ENCODE assay signal across 14 mouse cellular contexts in the genomic region with DNA sequence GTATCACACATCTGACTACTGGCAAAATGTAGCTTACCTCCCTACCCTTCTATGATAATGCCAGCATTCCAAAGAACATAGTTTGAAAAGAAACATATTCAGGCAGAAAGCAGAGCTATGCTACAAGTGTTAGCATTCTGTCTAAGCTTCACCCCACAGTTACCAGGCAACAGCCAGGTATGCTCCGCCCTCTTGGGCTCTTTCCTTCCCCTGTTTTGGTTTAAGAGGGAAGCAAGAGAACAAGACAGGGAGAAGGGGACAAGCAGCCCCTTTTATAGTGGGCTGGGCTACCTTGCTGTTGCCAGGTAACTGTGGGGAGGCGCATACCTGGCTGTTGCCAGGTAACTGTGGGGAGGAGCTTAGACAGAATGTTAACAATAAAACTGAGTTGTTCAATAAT.
"Had no signal": no experiment of that assay in that cellular context is flagged by ENCODE, and none has a peak within 500 bp of the region (broad histone marks: within the 10 kb centered on the region; RNA-seq: fewer than 3 reads in every experiment).

No protein-coding gene starts in this region.

- ATAC-seq: liver, postnatal 0 days; midbrain, embryonic 16.5 days had no signal

- H3K27ac ChIP-seq: kidney, postnatal 0 days; limb, embryonic 15.5 days; liver, embryonic 13.5 days; midbrain, embryonic 12.5 days had no signal

- H3K9ac ChIP-seq: limb, embryonic 15.5 days; liver, embryonic 13.5 days; liver, postnatal 0 days; midbrain, embryonic 12.5 days had no signal

- H3K4me2 ChIP-seq: limb, embryonic 15.5 days; liver, embryonic 13.5 days; midbrain, embryonic 12.5 days had no signal

- H3K36me3 ChIP-seq: limb, embryonic 15.5 days; liver, embryonic 13.5 days; midbrain, embryonic 12.5 days had no signal

- H3K27me3 ChIP-seq: limb, embryonic 15.5 days; midbrain, embryonic 12.5 days had no signal

- H3K9me3 ChIP-seq: limb, embryonic 15.5 days; liver, embryonic 13.5 days; midbrain, embryonic 12.5 days had no signal

- H3K4me3 ChIP-seq: limb, embryonic 15.5 days; liver, embryonic 13.5 days; midbrain, embryonic 12.5 days had no signal

- H3K4me1 ChIP-seq: liver, embryonic 13.5 days had no signal

- DNase-seq: kidney, adult 11 months; kidney, adult 9 months; kidney, postnatal 36 days; layer of hippocampus, adult 9-11 months; layer of hippocampus, postnatal 36 days; liver, embryonic 13.5 days; liver, postnatal 0 days; right cerebral cortex, postnatal 14 days; thymus, adult 18-20 months; thymus, postnatal 14 days had no signal
